Comparison of ENCODE assay signal across 8 mouse cellular contexts in genomic region chr19:8967373-8967743, GRCm38 (mm10). TPM values are rescaled to one million over a fixed set of nuclear protein-coding genes. Genes with fewer than 3 reads are reported as not detected.
A peak's percentile ranks its signal among the peaks of the same experiment; 100 is the strongest.
DNase-seq lines count a peak whose midpoint lies in the region; ATAC-seq and TF ChIP-seq lines count a peak whose summit lies in the region.

No protein-coding gene starts in this region.

- no peak for DNase-seq in heart, postnatal 36 days
- no peak for DNase-seq in ES-E14 (ENCODE audit: low read depth, low spot score)
- no peak for DNase-seq in forebrain, postnatal 0 days
- no peak for DNase-seq in cerebellum, adult 9-10 months
- DNase-seq in embryo, embryonic 11 days, result no peak
- DNase-seq in testis, postnatal 10 days (ENCODE audit: low spot score), result no peak

- H3K27ac ChIP-seq in heart, embryonic 14.5 days (replicated peaks in 1 of 2; ENCODE audit: control insufficient read depth in 1 of 2, insufficient read depth in 1 of 2, low read depth in 2 of 2, low read length in 2 of 2), result peak overlapping the region; percentile 70 to 76
- H3K27ac ChIP-seq in ES-E14 (ENCODE audit: insufficient read depth, low read depth, low read length, poor library complexity, severe bottlenecking), result peak overlapping the region; percentile 88
- H3K27ac ChIP-seq in forebrain, postnatal 0 days (ENCODE audit: low read depth, low read length), result peak overlapping the region; percentile 79

- no peak for TF ChIP-seq CTCF in forebrain, postnatal 0 days (IDR thresholded peaks at IDR 0.05; ENCODE audit: low read depth)

- H3K9ac ChIP-seq in heart, embryonic 14.5 days (ENCODE audit: low read length), result peak overlapping the region; percentile 95
- H3K9ac ChIP-seq in ES-E14 (ENCODE audit: insufficient read depth, low read depth, low read length, poor library complexity, severe bottlenecking), result peak overlapping the region; percentile 90
- H3K9ac ChIP-seq in forebrain, postnatal 0 days, result peak overlapping the region; percentile 75

- H3K36me3 ChIP-seq in heart, embryonic 14.5 days (ENCODE audit: control insufficient read depth, insufficient read depth, low read length), result peaks cover 80% of the 10 kb centered on the region
- peaks cover 72% of the 10 kb centered on the region for H3K36me3 ChIP-seq in ES-E14 (ENCODE audit: control insufficient read depth, insufficient read depth, low read length, poor library complexity, severe bottlenecking)
- peaks cover 69% of the 10 kb centered on the region for H3K36me3 ChIP-seq in forebrain, postnatal 0 days (ENCODE audit: insufficient read depth)

- H3K4me1 ChIP-seq in heart, embryonic 14.5 days (ENCODE audit: control insufficient read depth in 2 of 2, insufficient read depth in 2 of 2, low read length in 2 of 2), result peaks cover 6 to 14% of the 10 kb centered on the region in 2 experiments
- peaks cover 0 to 10% of the 10 kb centered on the region in 2 experiments; a peak in 1 of 4 replicates for H3K4me1 ChIP-seq in ES-E14 (ENCODE audit: control insufficient read depth in 2 of 2, insufficient read depth in 2 of 2, low read length in 2 of 2, poor library complexity in 1 of 2)
- H3K4me1 ChIP-seq in forebrain, postnatal 0 days (ENCODE audit: insufficient read depth), result no peaks in the 10 kb centered on the region; the same call in 1 of the 2 replicates

- intact Hi-C loops in heart, postnatal 36 days (cut with DNase I), result no loop called here

- 0% methylated on average over 8 of the region's 8 CpGs for WGBS in heart, embryonic 14.5 days
- WGBS in forebrain, postnatal 0 days, result 0% methylated on average over 8 of the region's 8 CpGs

- H3K9me3 ChIP-seq in heart, embryonic 14.5 days (ENCODE audit: control insufficient read depth, low read length), result no peaks in the 10 kb centered on the region
- no peaks in the 10 kb centered on the region for H3K9me3 ChIP-seq in ES-E14 (ENCODE audit: control insufficient read depth, insufficient read depth, low read depth, low read length)
- H3K9me3 ChIP-seq in forebrain, postnatal 0 days (ENCODE audit: low read length), result no peaks in the 10 kb centered on the region

- ATAC-seq in heart, embryonic 14.5 days (ENCODE audit: insufficient number of reproducible peaks, insufficient read depth, low FRiP score, low read depth), result no peak
- ATAC-seq in forebrain, postnatal 0 days, result no peak
- ATAC-seq in megakaryocyte-erythroid progenitor cell, adult 5-6 weeks (replicated peaks; ENCODE audit: low FRiP score, low TSS enrichment, poor library complexity, severe bottlenecking), result peak; percentile 6; the same call in 1 of the 2 replicates

- H3K4me2 ChIP-seq in heart, embryonic 14.5 days (ENCODE audit: low read length), result peak overlapping the region; percentile 84
- H3K4me2 ChIP-seq in forebrain, postnatal 0 days (ENCODE audit: low read depth), result peak overlapping the region; percentile 75

- no peaks in the 10 kb centered on the region for H3K27me3 ChIP-seq in heart, embryonic 14.5 days (ENCODE audit: control insufficient read depth, insufficient read depth, low read length)
- no peaks in the 10 kb centered on the region for H3K27me3 ChIP-seq in forebrain, postnatal 0 days (ENCODE audit: insufficient read depth, low read length)

- in situ Hi-C loops in ES-E14 (cut with MboI; ENCODE audit: low sequenced_read_pairs in 2 of 2, unreplicated experiment in 2 of 2), result no loop called here

- peak overlapping the region; percentile 77 to 80 for H3K4me3 ChIP-seq in heart, embryonic 14.5 days (ENCODE audit: control insufficient read depth in 1 of 2, insufficient read depth in 1 of 2, low read depth in 1 of 2, low read length in 2 of 2)
- H3K4me3 ChIP-seq in ES-E14 (ENCODE audit: insufficient read depth in 1 of 2, low read depth in 1 of 2, low read length in 2 of 2, poor library complexity in 1 of 2, severe bottlenecking in 1 of 2), result peak overlapping the region; percentile 76 to 82
- peak overlapping the region; percentile 80 for H3K4me3 ChIP-seq in forebrain, postnatal 0 days (ENCODE audit: low read depth, low read length)

TF ChIP-seq in ES-E14, 5 proteins besides CTCF, POLR2A, EP300 and RAD21:
- TF ChIP-seq HCFC1 (IDR thresholded peaks at IDR 0.05; ENCODE audit: borderline replicate concordance, insufficient read depth, low read length) (no peak), CHD2 (IDR thresholded peaks at IDR 0.05; ENCODE audit: low read depth, low read length) (no peak), ZC3H11A (IDR thresholded peaks at IDR 0.05; ENCODE audit: borderline replicate concordance, low read depth, low read length) (no peak), ZNF384 (IDR thresholded peaks at IDR 0.05; ENCODE audit: low read depth, low read length) (no peak), MAFK (IDR thresholded peaks at IDR 0.05; ENCODE audit: insufficient read depth, low read depth, low read length) (no peak)

RNA-seq across cellular contexts. Expression of gene Eef1g, which starts 0.5 kb away (rescaled TPM):
- 234 and 253 TPM in 2 replicates for polyA plus RNA-seq in heart, embryonic 14.5 days (2014; fragmentation: Nextera tagmentation; extraction: Ambion mirVana)
- 100 to 1,000 TPM; 246 to 250 TPM for total RNA-seq in heart, postnatal 36 days (2021)
- total RNA-seq in ES-E14 (2012; rRNA removed), result 1,417 and 1,811 TPM in 2 replicates
- 524 and 615 TPM in 2 replicates for total RNA-seq in forebrain, postnatal 0 days (2014; rRNA removed)
- polyA plus RNA-seq in forebrain, postnatal 0 days (2015; fragmentation: Nextera tagmentation; extraction: Ambion mirVana), result 250 and 269 TPM in 2 replicates
- 1,323 and 1,614 TPM in 2 replicates for total RNA-seq in megakaryocyte-erythroid progenitor cell, adult 5-6 weeks (2014; fragmentation: Nextera tagmentation)
- 848 and 982 TPM in 2 replicates for total RNA-seq in megakaryocyte-erythroid progenitor cell, adult 5-6 weeks (2017)

RNA-seq across cellular contexts. Expression of gene Tut1, which starts 13.7 kb away (rescaled TPM):
- 14.5 and 15.6 TPM in 2 replicates for polyA plus RNA-seq in heart, embryonic 14.5 days (2014; fragmentation: Nextera tagmentation; extraction: Ambion mirVana)
- 1 to 10 TPM; 8.1 to 8.9 TPM for total RNA-seq in heart, postnatal 36 days (2021)
- total RNA-seq in ES-E14 (2012; rRNA removed), result 42.6 and 49.6 TPM in 2 replicates
- total RNA-seq in forebrain, postnatal 0 days (2014; rRNA removed), result 20.8 and 24.5 TPM in 2 replicates
- polyA plus RNA-seq in forebrain, postnatal 0 days (2015; fragmentation: Nextera tagmentation; extraction: Ambion mirVana), result 14.8 and 17.6 TPM in 2 replicates
- 30.7 and 32.2 TPM in 2 replicates for total RNA-seq in megakaryocyte-erythroid progenitor cell, adult 5-6 weeks (2014; fragmentation: Nextera tagmentation)
- total RNA-seq in megakaryocyte-erythroid progenitor cell, adult 5-6 weeks (2017), result 15.8 and 18.8 TPM in 2 replicates

RNA-seq across cellular contexts. Expression of gene Ahnak, which starts 21.7 kb away (rescaled TPM):
- 29.4 and 30.6 TPM in 2 replicates for polyA plus RNA-seq in heart, embryonic 14.5 days (2014; fragmentation: Nextera tagmentation; extraction: Ambion mirVana)
- 100 to 1,000 TPM; 362 to 377 TPM for total RNA-seq in heart, postnatal 36 days (2021)
- total RNA-seq in ES-E14 (2012; rRNA removed), result 102 and 155 TPM in 2 replicates
- 11.4 and 17.9 TPM in 2 replicates for total RNA-seq in forebrain, postnatal 0 days (2014; rRNA removed)
- polyA plus RNA-seq in forebrain, postnatal 0 days (2015; fragmentation: Nextera tagmentation; extraction: Ambion mirVana), result 3.2 and 3.9 TPM in 2 replicates
- 1.5 and 9.4 TPM in 2 replicates for total RNA-seq in megakaryocyte-erythroid progenitor cell, adult 5-6 weeks (2014; fragmentation: Nextera tagmentation)
- total RNA-seq in megakaryocyte-erythroid progenitor cell, adult 5-6 weeks (2017), result 7.2 and 24.7 TPM in 2 replicates

RNA-seq across cellular contexts. Expression of gene Mta2, which starts 25.7 kb away (rescaled TPM):
- polyA plus RNA-seq in heart, embryonic 14.5 days (2014; fragmentation: Nextera tagmentation; extraction: Ambion mirVana), result 19.8 and 26.5 TPM in 2 replicates
- total RNA-seq in heart, postnatal 36 days (2021), result 10 to 100 TPM; 33.2 to 38.5 TPM
- total RNA-seq in ES-E14 (2012; rRNA removed), result 89.8 and 92.9 TPM in 2 replicates
- total RNA-seq in forebrain, postnatal 0 days (2014; rRNA removed), result 71.2 and 86.4 TPM in 2 replicates
- 87.8 and 91.3 TPM in 2 replicates for polyA plus RNA-seq in forebrain, postnatal 0 days (2015; fragmentation: Nextera tagmentation; extraction: Ambion mirVana)
- total RNA-seq in megakaryocyte-erythroid progenitor cell, adult 5-6 weeks (2014; fragmentation: Nextera tagmentation), result 158 and 173 TPM in 2 replicates
- 205 and 206 TPM in 2 replicates for total RNA-seq in megakaryocyte-erythroid progenitor cell, adult 5-6 weeks (2017)

RNA-seq across cellular contexts. Expression of gene Eml3, which starts 38.0 kb away (rescaled TPM):
- polyA plus RNA-seq in heart, embryonic 14.5 days (2014; fragmentation: Nextera tagmentation; extraction: Ambion mirVana), result 9.0 TPM in 2 replicates
- total RNA-seq in heart, postnatal 36 days (2021), result 10 to 100 TPM in 1 of 2 experiments, 1 to 10 TPM in 1; 9.5 to 11.0 TPM
- 20.6 and 22.2 TPM in 2 replicates for total RNA-seq in ES-E14 (2012; rRNA removed)
- 5.1 and 7.3 TPM in 2 replicates for total RNA-seq in forebrain, postnatal 0 days (2014; rRNA removed)
- polyA plus RNA-seq in forebrain, postnatal 0 days (2015; fragmentation: Nextera tagmentation; extraction: Ambion mirVana), result 7.5 and 8.1 TPM in 2 replicates
- total RNA-seq in megakaryocyte-erythroid progenitor cell, adult 5-6 weeks (2014; fragmentation: Nextera tagmentation), result 29.3 and 45.8 TPM in 2 replicates
- total RNA-seq in megakaryocyte-erythroid progenitor cell, adult 5-6 weeks (2017), result 14.5 and 23.6 TPM in 2 replicates
